Mouse (Mus musculus) megakaryocyte, embryonic 14.5 days (primary cell): ENCODE results near the gene Cd84.

ENCODE experiments used
- FLI1 ChIP-seq: IDR thresholded peaks from 2 replicates; pipeline ENCODE4 v1.6.1; 2012; ENCODE audit warnings: low read length, inconsistent platforms, mixed read lengths
- GATA1 ChIP-seq: IDR thresholded peaks from 3 replicates; pipeline ENCODE4 v1.6.1; 2012; ENCODE audit warnings: mixed read lengths, low read length, inconsistent platforms, borderline replicate concordance

- TF ChIP-seq FLI1 = no peak
- TF ChIP-seq GATA1 = no peak
Measured at GRCm38 (mm10) chr1:171821331-171821730, 18.2 kb upstream of the Cd84 start.
